Comparison of ENCODE assay signal across 14 mouse cellular contexts in genomic region chr3:107206490-107207150, GRCm38 (mm10). TPM values are rescaled to one million over a fixed set of nuclear protein-coding genes. Genes with fewer than 3 reads are reported as not detected.
A peak's percentile ranks its signal among the peaks of the same experiment; 100 is the strongest.
DNase-seq lines count a peak whose midpoint lies in the region; ATAC-seq and TF ChIP-seq lines count a peak whose summit lies in the region.
"Had no signal": no experiment of that assay in that cellular context is flagged by ENCODE, and none has a peak within 500 bp of the region (broad histone marks: within the 10 kb centered on the region; RNA-seq: fewer than 3 reads in every experiment).

No protein-coding gene starts in this region.

- no peak for TF ChIP-seq CTCF in stomach, postnatal 0 days (IDR thresholded peaks at IDR 0.05; ENCODE audit: low read depth)

- H3K4me2 ChIP-seq in neural tube, embryonic 11.5 days (ENCODE audit: low read depth) = no peak overlapping the region
- no peak overlapping the region for H3K4me2 ChIP-seq in intestine, embryonic 15.5 days (replicated peaks)
- no peak overlapping the region for H3K4me2 ChIP-seq in stomach, postnatal 0 days (replicated peaks; ENCODE audit: low read depth)
- H3K4me2 ChIP-seq: limb, embryonic 12.5 days had no signal

- DNase-seq in heart, adult 11 months = peak; percentile 87
- DNase-seq in heart, adult 8-10 months (ENCODE audit: low spot score) = no peak
- no peak for DNase-seq in neural tube, embryonic 11.5 days (ENCODE audit: low spot score)
- no peak for DNase-seq in neural tube, embryonic 10.5 days (ENCODE audit: extremely low spot score, low spot score)
- DNase-seq in stomach, postnatal 0 days (ENCODE audit: low spot score) = no peak
- no peak for DNase-seq in left cerebral cortex, postnatal 14 days (ENCODE audit: low spot score in 2 of 2)
- no peak for DNase-seq in adrenal gland, adult 18-20 months (ENCODE audit: low spot score in 2 of 2)

- H3K27ac ChIP-seq in neural tube, embryonic 11.5 days (ENCODE audit: low read depth, low read length) = no peak overlapping the region
- no peak overlapping the region for H3K27ac ChIP-seq in intestine, embryonic 15.5 days
- H3K27ac ChIP-seq in stomach, postnatal 0 days (replicated peaks) = peak overlapping the region; percentile 35; the same call in 1 of the 2 replicates
- H3K27ac ChIP-seq: limb, embryonic 12.5 days had no signal

- H3K4me1 ChIP-seq in neural tube, embryonic 11.5 days (ENCODE audit: control insufficient read depth, insufficient read depth, low read length) = peaks cover 6% of the 10 kb centered on the region; the same call in 1 of the 2 replicates
- no peaks in the 10 kb centered on the region for H3K4me1 ChIP-seq in intestine, embryonic 15.5 days (replicated peaks)
- H3K4me1 ChIP-seq in stomach, postnatal 0 days (replicated peaks; ENCODE audit: control insufficient read depth, insufficient read depth) = no peaks in the 10 kb centered on the region
- H3K4me1 ChIP-seq: limb, embryonic 12.5 days had no signal

- H3K36me3 ChIP-seq in neural tube, embryonic 11.5 days (ENCODE audit: control insufficient read depth, insufficient read depth, low read length) = no peaks in the 10 kb centered on the region
- no peaks in the 10 kb centered on the region for H3K36me3 ChIP-seq in intestine, embryonic 15.5 days
- H3K36me3 ChIP-seq in stomach, postnatal 0 days (ENCODE audit: control insufficient read depth, insufficient read depth, low read length) = no peaks in the 10 kb centered on the region
- H3K36me3 ChIP-seq: limb, embryonic 12.5 days had no signal

- no peaks in the 10 kb centered on the region for H3K27me3 ChIP-seq in neural tube, embryonic 11.5 days (ENCODE audit: control insufficient read depth, insufficient read depth, low read length)
- H3K27me3 ChIP-seq in intestine, embryonic 15.5 days (replicated peaks) = no peaks in the 10 kb centered on the region
- no peaks in the 10 kb centered on the region for H3K27me3 ChIP-seq in stomach, postnatal 0 days (ENCODE audit: control insufficient read depth, insufficient read depth, low read length)
- H3K27me3 ChIP-seq: limb, embryonic 12.5 days had no signal

- ATAC-seq in neural tube, embryonic 11.5 days (ENCODE audit: insufficient read depth, low FRiP score, low TSS enrichment) = peak; percentile 36; the same call in 1 of the 2 replicates
- peak; percentile 57; the same call in 1 of the 2 replicates for ATAC-seq in intestine, embryonic 15.5 days
- no peak for ATAC-seq in stomach, postnatal 0 days (ENCODE audit: low FRiP score, low TSS enrichment)
- ATAC-seq: liver, postnatal 0 days had no signal

- intact Hi-C loops in left cerebral cortex, postnatal 14 days (cut with DNase I) = loop anchor here (2.0 to 10.0 kb wide), 2 partner anchors 68 to 258 kb away; no protein-coding TSS in a partner anchor

- H3K9me3 ChIP-seq in neural tube, embryonic 11.5 days (ENCODE audit: control insufficient read depth, low read length) = no peaks in the 10 kb centered on the region
- no peaks in the 10 kb centered on the region for H3K9me3 ChIP-seq in intestine, embryonic 15.5 days
- H3K9me3 ChIP-seq in stomach, postnatal 0 days (ENCODE audit: control insufficient read depth, low read length) = no peaks in the 10 kb centered on the region
- H3K9me3 ChIP-seq: limb, embryonic 12.5 days had no signal

- no peak overlapping the region for H3K9ac ChIP-seq in neural tube, embryonic 11.5 days (ENCODE audit: low read length)
- no peak overlapping the region for H3K9ac ChIP-seq in intestine, embryonic 15.5 days
- H3K9ac ChIP-seq in stomach, postnatal 0 days (ENCODE audit: low read length) = no peak overlapping the region
- H3K9ac ChIP-seq: limb, embryonic 12.5 days; liver, postnatal 0 days had no signal

- TF ChIP-seq EP300 in stomach, postnatal 0 days (optimal IDR thresholded peaks at IDR 0.05) = no peak

- 41% methylated on average over 4 of the region's 4 CpGs for WGBS in neural tube, embryonic 11.5 days
- 30% methylated on average over 4 of the region's 4 CpGs for WGBS in intestine, embryonic 15.5 days
- 40% methylated on average over 4 of the region's 4 CpGs for WGBS in stomach, postnatal 0 days

- no peak overlapping the region for H3K4me3 ChIP-seq in neural tube, embryonic 11.5 days (ENCODE audit: low read depth, low read length)
- H3K4me3 ChIP-seq in intestine, embryonic 15.5 days (replicated peaks) = no peak overlapping the region
- no peak overlapping the region for H3K4me3 ChIP-seq in stomach, postnatal 0 days (ENCODE audit: low read depth, low read length)
- H3K4me3 ChIP-seq: limb, embryonic 12.5 days had no signal

RNA-seq across cellular contexts. Expression of gene Cym, which starts 14.9 kb away (rescaled TPM):
- total RNA-seq in heart, adult 8-10 months (2022) = not detected
- polyA plus RNA-seq in neural tube, embryonic 11.5 days (2014; fragmentation: Nextera tagmentation; extraction: Ambion mirVana) = not detected in 2 replicates
- 11.4 and 133 TPM in 2 replicates for polyA plus RNA-seq in intestine, embryonic 15.5 days (2015; fragmentation: Nextera tagmentation; extraction: Ambion mirVana)
- 69,611 and 75,506 TPM in 2 replicates for polyA plus RNA-seq in stomach, postnatal 0 days (2015; fragmentation: Nextera tagmentation; extraction: Ambion mirVana)
- total RNA-seq in left cerebral cortex, postnatal 14 days (2021) = not detected
- total RNA-seq in adrenal gland, adult 18-20 months (2021) = under 1 TPM in 1 of 2 experiments, not detected in 1; 0.32 TPM
- total RNA-seq: adrenal gland, postnatal 14 days; gastrocnemius, adult 18-20 months; megakaryocyte-erythroid progenitor cell, adult 5-6 weeks had no signal
- polyA plus RNA-seq: limb, embryonic 12.5 days had no signal

RNA-seq across cellular contexts. Expression of gene Kcna10, which starts 23.8 kb away (rescaled TPM):
- not detected for total RNA-seq in heart, adult 8-10 months (2022)
- not detected in 2 replicates for polyA plus RNA-seq in neural tube, embryonic 11.5 days (2014; fragmentation: Nextera tagmentation; extraction: Ambion mirVana)
- not detected in 2 replicates for polyA plus RNA-seq in intestine, embryonic 15.5 days (2015; fragmentation: Nextera tagmentation; extraction: Ambion mirVana)
- not detected in 2 replicates for polyA plus RNA-seq in stomach, postnatal 0 days (2015; fragmentation: Nextera tagmentation; extraction: Ambion mirVana)
- total RNA-seq in left cerebral cortex, postnatal 14 days (2021) = not detected
- not detected for total RNA-seq in adrenal gland, adult 18-20 months (2021)
- total RNA-seq: adrenal gland, postnatal 14 days; gastrocnemius, adult 18-20 months; megakaryocyte-erythroid progenitor cell, adult 5-6 weeks had no signal
- polyA plus RNA-seq: heart, embryonic 14.5 days; limb, embryonic 12.5 days; liver, postnatal 0 days had no signal

RNA-seq across cellular contexts. Expression of gene A630076J17Rik, which starts 23.8 kb away (rescaled TPM):
- not detected for total RNA-seq in heart, adult 8-10 months (2022)
- not detected in 2 replicates for polyA plus RNA-seq in neural tube, embryonic 11.5 days (2014; fragmentation: Nextera tagmentation; extraction: Ambion mirVana)
- 0.13 TPM in 1 of 2 replicates, not detected in the other for polyA plus RNA-seq in intestine, embryonic 15.5 days (2015; fragmentation: Nextera tagmentation; extraction: Ambion mirVana)
- polyA plus RNA-seq in stomach, postnatal 0 days (2015; fragmentation: Nextera tagmentation; extraction: Ambion mirVana) = 28.1 and 32.7 TPM in 2 replicates
- total RNA-seq in left cerebral cortex, postnatal 14 days (2021) = not detected
- total RNA-seq in adrenal gland, adult 18-20 months (2021) = not detected
- total RNA-seq: adrenal gland, postnatal 14 days; gastrocnemius, adult 18-20 months; megakaryocyte-erythroid progenitor cell, adult 5-6 weeks had no signal
- polyA plus RNA-seq: limb, embryonic 12.5 days had no signal

RNA-seq across cellular contexts. Expression of gene Prok1, which starts 32.9 kb away (rescaled TPM):
- total RNA-seq in heart, adult 8-10 months (2022) = not detected
- polyA plus RNA-seq in neural tube, embryonic 11.5 days (2014; fragmentation: Nextera tagmentation; extraction: Ambion mirVana) = not detected in 2 replicates
- polyA plus RNA-seq in intestine, embryonic 15.5 days (2015; fragmentation: Nextera tagmentation; extraction: Ambion mirVana) = not detected in 2 replicates
- 10.5 and 11.3 TPM in 2 replicates for polyA plus RNA-seq in stomach, postnatal 0 days (2015; fragmentation: Nextera tagmentation; extraction: Ambion mirVana)
- not detected for total RNA-seq in left cerebral cortex, postnatal 14 days (2021)
- total RNA-seq in adrenal gland, adult 18-20 months (2021) = 1 to 10 TPM in 1 of 2 experiments, under 1 TPM in 1; 0.50 to 1.2 TPM
- total RNA-seq: gastrocnemius, adult 18-20 months; megakaryocyte-erythroid progenitor cell, adult 5-6 weeks had no signal
- polyA plus RNA-seq: heart, embryonic 14.5 days had no signal
